Mouse (Mus musculus): ENCODE measurements at regions not wholly inside any gene's neighbourhood (a gene's known extent, or its start where the extent isn't known, plus 50 kb on each side); places are given as distances from the start of the nearest gene placed in this dataset.

GRCm38 (mm10) chrX:158236206-158236605, 193.1 kb upstream of the Cnksr2 start:
- Histone ChIP-seq H3K27ac (ENCODE audit: low read length) (no peak overlapping the region), H3K9me3 (ENCODE audit: low read length) (no peaks in the 10 kb centered on the region), H3K4me3 (ENCODE audit: low read depth, low read length) (no peak overlapping the region), H3K4me2 (replicated peaks; ENCODE audit: low read depth, low read length) (no peak overlapping the region), H3K27me3 (replicated peaks; ENCODE audit: insufficient read depth, low read length) (no peaks in the 10 kb centered on the region), H3K4me1 (ENCODE audit: insufficient read depth, low read depth, low read length) (no peaks in the 10 kb centered on the region), H3K36me3 (ENCODE audit: insufficient read depth, low read length) (no peaks in the 10 kb centered on the region), H3K9ac (replicated peaks; ENCODE audit: low read depth) (no peak overlapping the region)
- TF ChIP-seq EP300 (IDR thresholded peaks at IDR 0.05) (no peak), CTCF (IDR thresholded peaks at IDR 0.05) (no peak)
- ATAC-seq: no peak
- DNase-seq (ENCODE audit: low spot score): no peak
- 28% methylated on average over 5 of the region's 5 CpGs for WGBS

GRCm38 (mm10) chrX:158209167-158209566, 166.1 kb upstream of the Cnksr2 start:
- no peak for ATAC-seq
- WGBS: 58% methylated on average over 2 of the region's 2 CpGs
- no peaks in the 10 kb centered on the region for H3K27me3 ChIP-seq (replicated peaks; ENCODE audit: insufficient read depth, low read length)
- H3K36me3 ChIP-seq (ENCODE audit: insufficient read depth, low read length): no peaks in the 10 kb centered on the region
- H3K4me2 ChIP-seq (replicated peaks; ENCODE audit: low read depth, low read length): no peak overlapping the region
- no peak overlapping the region for H3K4me3 ChIP-seq (ENCODE audit: low read depth, low read length)
- DNase-seq (ENCODE audit: low spot score): no peak
- H3K4me1 ChIP-seq (ENCODE audit: insufficient read depth, low read depth, low read length): no peaks in the 10 kb centered on the region
- TF ChIP-seq EP300 (IDR thresholded peaks at IDR 0.05) (no peak), CTCF (IDR thresholded peaks at IDR 0.05) (no peak)
- H3K27ac ChIP-seq (ENCODE audit: low read length): no peak overlapping the region
- no peaks in the 10 kb centered on the region for H3K9me3 ChIP-seq (ENCODE audit: low read length)
- H3K9ac ChIP-seq (replicated peaks; ENCODE audit: low read depth): no peak overlapping the region

- ATAC-seq (no peak), DNase-seq (ENCODE audit: low spot score) (no peak)
- Histone ChIP-seq H3K27me3 (replicated peaks; ENCODE audit: insufficient read depth, low read length) (no peaks in the 10 kb centered on the region), H3K4me1 (ENCODE audit: insufficient read depth, low read depth, low read length) (no peaks in the 10 kb centered on the region), H3K9ac (replicated peaks; ENCODE audit: low read depth) (no peak overlapping the region), H3K36me3 (ENCODE audit: insufficient read depth, low read length) (no peaks in the 10 kb centered on the region), H3K9me3 (ENCODE audit: low read length) (no peaks in the 10 kb centered on the region), H3K4me3 (ENCODE audit: low read depth, low read length) (no peak overlapping the region), H3K27ac (ENCODE audit: low read length) (no peak overlapping the region), H3K4me2 (replicated peaks; ENCODE audit: low read depth, low read length) (no peak overlapping the region)
- TF ChIP-seq CTCF (IDR thresholded peaks at IDR 0.05): no peak
- TF ChIP-seq EP300 (IDR thresholded peaks at IDR 0.05): no peak
- WGBS: 59% methylated on average over 1 of the region's 1 CpGs
These were observed 152.4 kb upstream of the Cnksr2 start for GRCm38 (mm10) chrX:158195536-158195935.

- Histone ChIP-seq H3K4me2 (replicated peaks; ENCODE audit: low read depth, low read length) (no peak overlapping the region), H3K9ac (replicated peaks; ENCODE audit: low read depth) (no peak overlapping the region), H3K36me3 (ENCODE audit: insufficient read depth, low read length) (no peaks in the 10 kb centered on the region), H3K4me1 (ENCODE audit: insufficient read depth, low read depth, low read length) (no peaks in the 10 kb centered on the region), H3K9me3 (ENCODE audit: low read length) (no peaks in the 10 kb centered on the region), H3K4me3 (ENCODE audit: low read depth, low read length) (no peak overlapping the region), H3K27me3 (replicated peaks; ENCODE audit: insufficient read depth, low read length) (no peaks in the 10 kb centered on the region), H3K27ac (ENCODE audit: low read length) (no peak overlapping the region)
- no peak for ATAC-seq
- peak; percentile 17 for DNase-seq (ENCODE audit: low spot score)
- WGBS: 50% methylated on average over 4 of the region's 4 CpGs
- no peak for TF ChIP-seq EP300 (IDR thresholded peaks at IDR 0.05)
- TF ChIP-seq CTCF (IDR thresholded peaks at IDR 0.05): no peak
These were observed 138.4 kb upstream of the Cnksr2 start for GRCm38 (mm10) chrX:158181486-158181885.

- WGBS: 60% methylated on average over 1 of the region's 1 CpGs
- H3K36me3 ChIP-seq (ENCODE audit: insufficient read depth, low read length): no peaks in the 10 kb centered on the region
- H3K4me1 ChIP-seq (ENCODE audit: insufficient read depth, low read depth, low read length): no peaks in the 10 kb centered on the region
- ATAC-seq: no peak
- no peak overlapping the region for H3K27ac ChIP-seq (ENCODE audit: low read length)
- no peak overlapping the region for H3K4me2 ChIP-seq (replicated peaks; ENCODE audit: low read depth, low read length)
- no peaks in the 10 kb centered on the region for H3K27me3 ChIP-seq (replicated peaks; ENCODE audit: insufficient read depth, low read length)
- H3K4me3 ChIP-seq (ENCODE audit: low read depth, low read length): no peak overlapping the region
- no peaks in the 10 kb centered on the region for H3K9me3 ChIP-seq (ENCODE audit: low read length)
- no peak for DNase-seq (ENCODE audit: low spot score)
- TF ChIP-seq EP300 (IDR thresholded peaks at IDR 0.05): no peak
- no peak for TF ChIP-seq CTCF (IDR thresholded peaks at IDR 0.05)
- no peak overlapping the region for H3K9ac ChIP-seq (replicated peaks; ENCODE audit: low read depth)
These were observed 137.3 kb upstream of the Cnksr2 start for GRCm38 (mm10) chrX:158180356-158180755.

- Histone ChIP-seq H3K27ac (ENCODE audit: low read length) (no peak overlapping the region), H3K9me3 (ENCODE audit: low read length) (no peaks in the 10 kb centered on the region), H3K36me3 (ENCODE audit: insufficient read depth, low read length) (no peaks in the 10 kb centered on the region), H3K9ac (replicated peaks; ENCODE audit: low read depth) (no peak overlapping the region), H3K27me3 (replicated peaks; ENCODE audit: insufficient read depth, low read length) (no peaks in the 10 kb centered on the region), H3K4me2 (replicated peaks; ENCODE audit: low read depth, low read length) (no peak overlapping the region), H3K4me3 (ENCODE audit: low read depth, low read length) (no peak overlapping the region), H3K4me1 (ENCODE audit: insufficient read depth, low read depth, low read length) (no peaks in the 10 kb centered on the region)
- DNase-seq (ENCODE audit: low spot score) (no peak), ATAC-seq (no peak)
- WGBS: 32% methylated on average over 3 of the region's 3 CpGs
- TF ChIP-seq EP300 (IDR thresholded peaks at IDR 0.05) (no peak), CTCF (IDR thresholded peaks at IDR 0.05) (no peak)
These were observed 92.9 kb upstream of the Cnksr2 start for GRCm38 (mm10) chrX:158135870-158136557.

- no peak overlapping the region for H3K4me3 ChIP-seq (ENCODE audit: low read depth, low read length)
- no peaks in the 10 kb centered on the region for H3K27me3 ChIP-seq (replicated peaks; ENCODE audit: insufficient read depth, low read length)
- no peaks in the 10 kb centered on the region for H3K36me3 ChIP-seq (ENCODE audit: insufficient read depth, low read length)
- DNase-seq (ENCODE audit: low spot score): no peak
- H3K4me1 ChIP-seq (ENCODE audit: insufficient read depth, low read depth, low read length): no peaks in the 10 kb centered on the region
- H3K27ac ChIP-seq (ENCODE audit: low read length): no peak overlapping the region
- WGBS: 63% methylated on average over 2 of the region's 2 CpGs
- no peak overlapping the region for H3K4me2 ChIP-seq (replicated peaks; ENCODE audit: low read depth, low read length)
- H3K9me3 ChIP-seq (ENCODE audit: low read length): no peaks in the 10 kb centered on the region
- ATAC-seq: no peak
- H3K9ac ChIP-seq (replicated peaks; ENCODE audit: low read depth): no peak overlapping the region
- TF ChIP-seq CTCF (IDR thresholded peaks at IDR 0.05) (no peak), EP300 (IDR thresholded peaks at IDR 0.05) (no peak)
These were observed 90.4 kb upstream of the Cnksr2 start for GRCm38 (mm10) chrX:158133526-158133925.
